Mouse (Mus musculus) CH12.LX (cell line): ENCODE measurements around the gene Dnajc16.

Source experiments
- CHD1 ChIP-seq: IDR thresholded peaks from 2 replicates; pipeline ENCODE4 v1.6.1; 2012; ENCODE audit warnings: low read depth, low read length, improper control_type of control experiment, inconsistent platforms
- CTCF ChIP-seq, 2 experiments: IDR thresholded peaks in 1 of 2; conservative IDR thresholded peaks in 1 of 2; 2 replicates each; pipeline ENCODE4 v1.5.1; 2011 to 2012; ENCODE audit warnings: low read depth in 2 of 2, low read length in 2 of 2, improper control_type of control experiment in 1 of 2, inconsistent platforms in 1 of 2, mild to moderate bottlenecking in 1 of 2, moderate library complexity in 1 of 2
- ELF1 ChIP-seq: IDR thresholded peaks from 2 replicates; pipeline ENCODE4 v1.6.1; 2014; ENCODE audit warnings: low read depth, mild to moderate bottlenecking, inconsistent platforms, low read length, improper control_type of control experiment
- HCFC1 ChIP-seq: IDR thresholded peaks from 2 replicates; pipeline ENCODE4 v1.6.1; 2012; ENCODE audit warnings: low read depth, mild to moderate bottlenecking, inconsistent platforms, low read length, improper control_type of control experiment
- KAT2A ChIP-seq: IDR thresholded peaks from 2 replicates; pipeline ENCODE4 v1.6.1; 2012; ENCODE audit warnings: low read length, improper control_type of control experiment, inconsistent platforms; ENCODE audit not compliant: insufficient replicate concordance
- MAFK ChIP-seq: IDR thresholded peaks from 2 replicates; pipeline ENCODE4 v1.6.1; 2011; ENCODE audit warnings: low read length, improper control_type of control experiment; ENCODE audit not compliant: insufficient replicate concordance
- MYC ChIP-seq: IDR thresholded peaks from 2 replicates; pipeline ENCODE4 v1.6.1; 2011; ENCODE audit warnings: low read depth, mild to moderate bottlenecking, improper control_type of control experiment, low read length
- NELFE ChIP-seq: IDR thresholded peaks from 2 replicates; pipeline ENCODE4 v1.6.1; 2011; ENCODE audit warnings: low read depth, low read length, improper control_type of control experiment
- NRF1 ChIP-seq: IDR thresholded peaks from 2 replicates; pipeline ENCODE4 v1.6.1; 2014; ENCODE audit warnings: low read depth, mild to moderate bottlenecking, inconsistent platforms, low read length, improper control_type of control experiment, moderate library complexity
- POLR2A ChIP-seq: IDR thresholded peaks from 2 replicates; pipeline ENCODE4 v1.6.1; 2011; ENCODE audit warnings: low read depth, mild to moderate bottlenecking, improper control_type of control experiment, low read length
- RCOR1 ChIP-seq: conservative IDR thresholded peaks from 2 replicates; pipeline ENCODE4 v1.6.1; 2012; ENCODE audit warnings: low read depth, mild to moderate bottlenecking, inconsistent platforms, low read length, improper control_type of control experiment
- SMC3 ChIP-seq: IDR thresholded peaks from 2 replicates; pipeline ENCODE4 v1.6.1; 2011; ENCODE audit warnings: low read depth, low read length, improper control_type of control experiment
- USF1 ChIP-seq: IDR thresholded peaks from 2 replicates; pipeline ENCODE4 v1.6.1; 2014; ENCODE audit warnings: low read depth, mild to moderate bottlenecking, inconsistent platforms, low read length, improper control_type of control experiment
- USF2 ChIP-seq: conservative IDR thresholded peaks from 2 replicates; pipeline ENCODE4 v1.6.1; 2011; ENCODE audit warnings: low read depth, low read length, improper control_type of control experiment

DNA sequence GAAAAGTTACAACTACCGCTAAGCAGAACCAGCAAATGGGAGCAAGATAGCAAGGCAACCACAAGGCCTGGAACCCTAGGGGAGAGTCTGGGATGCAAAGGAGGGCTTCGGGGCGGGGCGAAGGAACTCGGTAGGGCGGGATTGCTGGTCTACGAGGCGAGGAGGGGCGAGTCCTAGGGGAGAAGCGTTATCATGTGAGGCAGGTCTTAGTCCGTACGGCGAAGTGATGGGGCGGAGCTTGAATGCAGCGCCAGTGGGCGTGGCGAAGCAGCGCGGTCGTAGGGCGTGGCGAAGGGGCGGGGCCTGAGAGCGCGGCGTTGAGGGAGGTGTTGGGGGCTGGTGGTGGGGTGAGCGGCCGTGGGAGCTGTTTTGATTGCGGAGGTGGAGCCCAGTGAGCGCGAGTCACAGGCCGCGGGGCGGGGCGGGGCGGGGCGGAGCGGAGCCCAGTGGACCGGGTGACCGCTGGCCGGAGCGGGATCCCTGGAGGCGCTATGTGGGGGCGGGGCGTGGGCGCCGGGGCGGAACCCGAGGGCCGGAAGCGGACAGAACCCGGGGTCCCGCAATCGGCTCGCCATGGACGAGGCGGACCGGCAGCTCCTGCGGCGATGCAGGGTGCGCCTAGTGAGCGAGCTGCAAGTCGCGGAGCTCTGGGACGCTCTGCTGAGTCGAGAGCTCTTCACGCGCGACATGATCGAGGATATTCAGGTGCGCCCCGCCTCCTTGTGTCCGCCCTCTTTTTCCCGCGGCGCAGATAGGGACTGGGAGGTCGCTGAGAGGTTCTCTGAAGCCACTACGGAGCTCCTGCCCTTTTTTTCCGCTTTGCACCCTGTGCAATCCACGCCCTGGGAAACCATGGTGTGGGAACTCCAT is 2.8 kb upstream of the Dnajc16 start, which contains the start of gene Casp9:
- 0 out of 2 replicates have a peak, but pooled peaks have one; percentile 19 for TF ChIP-seq USF1
- TF ChIP-seq KAT2A, result 0 out of 2 replicates have a peak, but pooled peaks have one; percentile 46
- TF ChIP-seq USF2, result no peak
- peak; percentile 11; the same call in 1 of the 2 replicates for TF ChIP-seq HCFC1
- 0 out of 2 replicates have a peak, but pooled peaks have one; percentile 62 for TF ChIP-seq NELFE
- peak; percentile 66 for TF ChIP-seq ELF1
- no peak for TF ChIP-seq CTCF (conservative IDR thresholded peaks at IDR 0.05 in 1 of 2, IDR thresholded peaks at IDR 0.05 in 1 of 2; ENCODE audit: low read depth in 2 of 2, low read length in 2 of 2)
- TF ChIP-seq MYC, result no peak
- no peak for TF ChIP-seq SMC3
- no peak for TF ChIP-seq MAFK
- TF ChIP-seq NRF1, result no peak
- peak; percentile 37; the same call in 1 of the 2 replicates for TF ChIP-seq CHD1
- peak; percentile 71 for TF ChIP-seq POLR2A
- no peak for TF ChIP-seq RCOR1
